Mouse (Mus musculus) liver, embryonic 15.5 days (tissue): ENCODE results near the gene Spns2. TPM values are rescaled to one million over a fixed set of nuclear protein-coding genes. Genes with fewer than 3 reads are reported as not detected.
"Not testable (repeated sequence)": the region's sequence is repeated elsewhere in the genome, so short reads cannot be mapped to it uniquely, and the experiment has no call there.

ENCODE experiments used
- ATAC-seq: fragments of 200-750 bp; cut with Nextera tagmentation; 2 replicates; pipeline ENCODE4 v1.8.0; 2017; ENCODE audit warnings: moderate number of reproducible peaks, mild to moderate bottlenecking, moderate library complexity; ENCODE audit not compliant: insufficient read depth
- H3K27ac ChIP-seq: fragments of 300-500 bp; sonication (generic); replicated peaks from 2 replicates; pipeline ENCODE4 v1.5.1; 2015; ENCODE audit warnings: mild to moderate bottlenecking, inconsistent platforms
- H3K27me3 ChIP-seq: fragments of 300-500 bp; sonication (generic); 2 replicates; pipeline ENCODE4 v1.6.1; 2015; ENCODE audit warnings: mild to moderate bottlenecking, inconsistent platforms
- H3K36me3 ChIP-seq: fragments of 300-500 bp; sonication (generic); replicated peaks from 2 replicates; pipeline ENCODE4 v1.6.1; 2015; ENCODE audit warnings: moderate library complexity, mild to moderate bottlenecking, inconsistent platforms
- H3K4me1 ChIP-seq: fragments of 300-500 bp; sonication (generic); replicated peaks from 2 replicates; pipeline ENCODE4 v1.6.1; 2015; ENCODE audit warnings: inconsistent platforms
- H3K4me2 ChIP-seq: fragments of 300-500 bp; sonication (generic); 2 replicates; pipeline ENCODE4 v1.6.1; 2015; ENCODE audit warnings: moderate library complexity, mild to moderate bottlenecking, inconsistent platforms
- H3K4me3 ChIP-seq: fragments of 300-500 bp; sonication (generic); replicated peaks from 2 replicates; pipeline ENCODE4 v1.5.1; 2015; ENCODE audit warnings: mild to moderate bottlenecking, inconsistent platforms
- H3K9ac ChIP-seq: fragments of 300-500 bp; sonication (generic); 2 replicates; pipeline ENCODE4 v1.6.1; 2015; ENCODE audit warnings: moderate library complexity, mild to moderate bottlenecking, inconsistent platforms
- H3K9me3 ChIP-seq: fragments of 300-500 bp; sonication (generic); replicated peaks from 2 replicates; pipeline ENCODE4 v1.6.1; 2016; ENCODE audit warnings: inconsistent platforms
- WGBS: fragments of 180-500 bp; shearing (Covaris S2); methylation state at CpG from one replicate; pipeline ENCODE4 v1.1.7; 2015; ENCODE audit warnings: mixed read lengths; ENCODE audit not compliant: insufficient replicate concordance; 5-methylcytosine and 5-hydroxymethylcytosine counted together
- polyA plus RNA-seq: library from polyadenylated mRNA; unstranded; fragments of >200 nt; fragmentation: Nextera tagmentation; extraction: Ambion mirVana; gene quantifications from 2 replicates; pipeline ENCODE4 v1.2.1, GENCODE M21; 2015

Spns2 gene
- polyA plus RNA-seq, 1 experiment from 2014 or later = 4.1 TPM

DNA sequence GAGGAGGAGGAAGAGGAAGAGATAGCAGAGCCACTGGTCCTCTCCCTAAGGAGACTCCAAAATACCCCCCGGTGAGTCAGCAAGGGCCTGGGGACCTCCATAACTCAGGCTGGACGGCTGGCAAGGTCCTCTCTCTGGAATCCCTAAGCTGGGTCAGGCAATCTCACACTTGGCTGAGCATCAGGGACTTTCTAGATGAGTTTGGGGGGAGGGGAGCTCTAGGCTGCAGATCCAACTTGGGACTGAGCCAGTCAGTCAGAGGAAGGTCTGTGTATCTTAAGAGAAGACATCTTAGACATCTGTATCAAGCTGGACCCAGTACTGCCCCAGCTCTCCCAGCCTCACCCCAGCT is 54.0 kb downstream of the Spns2 start:
- Histone ChIP-seq H3K4me2 (no peak overlapping the region), H3K9ac (no peak overlapping the region), H3K4me1 (peaks cover 6% of the 10 kb centered on the region; the same call in 1 of the 2 replicates), H3K4me3 (no peak overlapping the region), H3K9me3 (no peaks in the 10 kb centered on the region), H3K27ac (no peak overlapping the region), H3K27me3 (no peaks in the 10 kb centered on the region), H3K36me3 (no peaks in the 10 kb centered on the region)
- WGBS = 39% methylated on average over 2 of the region's 2 CpGs
- ATAC-seq = no peak

DNA sequence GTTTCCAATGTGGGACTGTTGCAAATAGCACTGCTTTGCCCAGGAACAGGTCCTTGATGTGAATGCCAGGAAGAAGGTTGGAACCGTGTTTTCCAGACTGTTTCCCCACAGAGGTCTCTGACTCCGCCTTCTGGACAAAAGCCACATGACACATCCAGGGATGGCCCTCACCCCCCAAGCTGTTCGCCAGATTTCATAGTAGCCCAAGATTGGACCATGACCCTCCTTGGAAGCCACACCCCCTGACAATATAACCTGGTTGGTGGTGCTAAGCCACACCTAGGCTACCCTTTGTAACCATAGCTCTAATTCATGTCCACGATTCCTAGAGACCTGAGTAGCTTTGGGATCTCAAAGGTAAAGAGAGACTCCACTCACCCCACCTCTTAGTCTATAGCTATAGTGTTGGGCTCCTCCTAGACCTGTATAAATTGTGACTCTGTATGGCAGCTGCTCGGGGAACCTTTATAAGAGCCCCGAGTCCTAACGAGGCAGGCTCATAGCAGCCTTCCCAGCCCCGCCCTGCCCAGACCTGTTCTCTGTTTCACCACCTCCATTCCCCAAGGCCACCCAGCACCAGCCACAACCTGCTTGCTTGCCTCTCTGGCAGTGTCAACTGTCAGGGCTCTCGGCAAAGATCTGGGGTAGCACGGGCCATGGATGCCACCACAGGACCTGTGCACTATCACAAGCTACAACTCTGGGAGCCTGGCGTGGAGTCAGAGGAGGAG is 54.6 kb downstream of the Spns2 start, which contains the start of gene Ggt6:
Ggt6 (plus strand) TSS at position 564 of the 731 bp plus-strand sequence.
- Histone ChIP-seq H3K4me1 (peaks cover 4% of the 10 kb centered on the region; the same call in 1 of the 2 replicates), H3K9me3 (no peaks in the 10 kb centered on the region), H3K9ac (no peak within 1 kb of the TSS), H3K36me3 (no peaks in the 10 kb centered on the region), H3K4me3 (no peak within 1 kb of the TSS), H3K4me2 (no peak within 1 kb of the TSS), H3K27ac (no peak within 1 kb of the TSS), H3K27me3 (no peaks in the 10 kb centered on the region)
- ATAC-seq = no peak
- 42% methylated on average over 11 of the region's 11 CpGs for WGBS

DNA sequence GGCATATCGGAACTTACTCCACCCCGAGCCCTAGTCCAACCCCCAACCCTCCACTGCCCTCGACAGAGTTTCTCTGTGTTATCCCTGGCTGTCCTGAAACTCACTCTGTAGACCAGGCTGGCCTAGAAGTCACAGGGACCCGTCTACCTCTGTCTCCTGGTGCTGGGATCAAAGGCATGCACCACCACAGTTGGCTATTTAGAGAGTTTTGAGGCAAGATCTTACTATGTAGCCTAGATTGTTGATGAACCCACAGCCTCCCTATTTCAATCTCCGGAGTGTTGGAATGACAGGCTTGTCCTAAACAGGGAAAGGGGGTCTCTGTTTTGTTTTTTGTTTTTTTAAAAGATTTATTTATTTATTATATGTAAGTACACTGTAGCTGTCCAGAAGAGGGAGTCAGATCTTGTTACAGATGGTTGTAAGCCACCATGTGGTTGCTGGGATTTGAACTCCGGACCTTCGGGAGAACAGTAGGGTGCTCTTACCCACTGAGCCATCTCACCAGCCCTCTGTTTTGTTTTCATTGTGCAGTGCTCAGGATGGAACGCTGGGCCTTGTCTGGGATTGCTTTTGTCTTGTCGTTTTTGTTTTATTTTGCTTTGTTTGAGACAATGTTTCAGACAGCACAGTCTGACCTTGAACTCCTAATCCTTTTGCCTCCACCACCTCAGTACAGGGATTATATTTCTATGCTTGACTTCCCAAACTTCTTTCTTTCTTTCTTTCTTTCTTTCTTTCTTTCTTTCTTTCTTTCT is 59.2 kb downstream of the Spns2 start:
- not testable (repeated sequence) for H3K9me3 ChIP-seq, ATAC-seq, H3K27ac ChIP-seq, H3K36me3 ChIP-seq, H3K4me1 ChIP-seq, H3K4me2 ChIP-seq, H3K27me3 ChIP-seq, H3K4me3 ChIP-seq, H3K9ac ChIP-seq
- 58% methylated on average over 9 of the region's 9 CpGs for WGBS

DNA sequence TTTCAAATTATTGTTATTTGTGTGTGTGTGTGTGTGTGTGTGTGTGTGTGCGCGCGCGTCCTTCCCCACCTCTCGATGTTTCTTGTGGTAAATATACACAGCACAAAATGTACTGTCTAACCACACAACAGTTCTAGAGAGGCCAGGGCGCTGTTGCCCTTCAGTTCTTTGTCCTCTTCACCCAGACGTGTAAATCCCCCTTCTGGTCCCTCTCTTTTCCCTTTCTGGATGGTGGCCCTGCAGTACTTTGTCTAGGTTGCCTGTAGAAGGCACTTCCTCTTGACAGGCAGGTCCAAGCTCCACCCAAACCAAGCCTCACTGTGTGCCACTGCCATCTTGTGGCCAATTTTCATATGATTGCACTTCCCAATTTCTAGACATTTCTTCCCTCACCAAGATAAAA is 60.4 kb downstream of the Spns2 start:
- no peaks in the 10 kb centered on the region for H3K9me3 ChIP-seq
- peak overlapping the region; percentile 53 for H3K27ac ChIP-seq
- no peak; the same call in 1 of the 2 replicates for ATAC-seq
- no peaks in the 10 kb centered on the region for H3K36me3 ChIP-seq
- H3K9ac ChIP-seq = no peak overlapping the region
- WGBS = 37% methylated on average over 7 of the region's 7 CpGs
- H3K4me1 ChIP-seq = peaks cover 4% of the 10 kb centered on the region
- no peaks in the 10 kb centered on the region for H3K27me3 ChIP-seq
- H3K4me2 ChIP-seq = peak overlapping the region; percentile 64
- H3K4me3 ChIP-seq = peak overlapping the region; percentile 39

DNA sequence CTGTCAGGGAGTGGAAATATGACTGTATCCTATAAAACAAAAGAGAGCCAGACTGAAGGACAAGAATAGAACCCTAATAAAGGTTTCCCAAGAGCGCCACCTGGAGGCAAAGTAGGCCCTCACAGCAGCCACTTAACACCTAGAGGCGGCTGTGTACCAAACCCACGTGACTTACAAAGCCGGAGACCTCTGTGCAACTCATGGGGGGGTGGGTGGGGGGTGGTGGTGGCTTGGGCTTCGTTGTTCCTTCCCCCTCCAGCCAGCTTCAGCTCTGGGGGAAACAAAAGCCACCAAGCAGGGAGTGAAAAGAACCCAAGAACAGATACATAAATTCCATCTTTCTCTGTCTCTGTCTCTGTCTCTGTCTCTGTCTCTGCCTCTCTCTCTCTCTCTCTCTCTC is 61.0 kb downstream of the Spns2 start:
- peaks cover 4% of the 10 kb centered on the region for H3K4me1 ChIP-seq
- H3K36me3 ChIP-seq = no peaks in the 10 kb centered on the region
- H3K9me3 ChIP-seq = no peaks in the 10 kb centered on the region
- H3K4me2 ChIP-seq = peak overlapping the region; percentile 64
- H3K27ac ChIP-seq = no peak overlapping the region; the same call in 1 of the 2 replicates
- no peaks in the 10 kb centered on the region for H3K27me3 ChIP-seq
- H3K9ac ChIP-seq = no peak overlapping the region
- no peak overlapping the region for H3K4me3 ChIP-seq
- 2% methylated on average over 5 of the region's 5 CpGs for WGBS
- peak; percentile 60; the same call in 1 of the 2 replicates for ATAC-seq

DNA sequence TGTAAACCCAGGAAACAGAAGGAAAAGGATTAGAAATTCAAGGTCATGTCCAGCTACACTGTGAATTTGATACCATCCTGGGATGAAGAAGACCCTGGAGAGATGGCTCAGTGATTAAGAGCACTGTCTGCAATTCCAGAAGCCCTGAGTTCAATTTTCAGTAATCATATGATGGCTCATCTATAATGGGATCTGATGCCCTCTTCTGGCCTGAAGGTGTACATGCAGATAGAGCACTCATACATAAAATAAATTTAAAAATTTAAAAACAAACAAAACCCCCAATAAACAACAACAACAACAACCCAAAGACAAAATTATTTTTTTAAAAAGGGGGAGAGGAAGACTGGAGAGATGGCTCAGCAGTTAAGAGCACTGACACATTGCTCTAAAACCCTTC is 62.8 kb downstream of the Spns2 start:
- no peak overlapping the region for H3K4me3 ChIP-seq
- H3K4me2 ChIP-seq = no peak overlapping the region
- H3K9ac ChIP-seq = no peak overlapping the region
- no peak for ATAC-seq
- peaks cover 4% of the 10 kb centered on the region for H3K4me1 ChIP-seq
- no peaks in the 10 kb centered on the region for H3K36me3 ChIP-seq
- H3K27ac ChIP-seq = no peak overlapping the region
- H3K27me3 ChIP-seq = no peaks in the 10 kb centered on the region
- no peaks in the 10 kb centered on the region for H3K9me3 ChIP-seq

DNA sequence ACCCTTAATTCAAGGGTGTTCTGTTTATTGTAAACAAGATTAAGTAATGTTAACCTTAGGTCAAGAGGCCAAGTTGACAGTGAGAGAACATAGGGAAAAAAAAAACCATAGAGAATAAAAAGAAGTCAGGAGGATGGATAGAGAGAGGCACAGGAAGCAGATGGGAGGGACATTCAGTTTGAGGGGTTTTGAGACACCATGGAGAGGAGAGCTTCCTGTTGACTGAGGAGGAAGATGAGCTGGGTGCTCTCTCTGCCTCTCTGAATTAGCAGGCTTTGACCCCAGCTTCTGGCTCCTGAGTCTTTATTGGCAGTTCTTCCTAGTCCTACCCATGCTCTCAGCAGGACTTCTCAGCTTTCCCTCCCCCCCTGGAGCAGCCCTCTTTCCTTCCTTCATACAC is 64.5 kb downstream of the Spns2 start:
- ATAC-seq = no peak
- Histone ChIP-seq H3K4me2 (no peak overlapping the region), H3K4me1 (peaks cover 4% of the 10 kb centered on the region), H3K27me3 (no peaks in the 10 kb centered on the region), H3K4me3 (no peak overlapping the region), H3K9ac (no peak overlapping the region), H3K27ac (no peak overlapping the region), H3K9me3 (no peaks in the 10 kb centered on the region), H3K36me3 (no peaks in the 10 kb centered on the region)

DNA sequence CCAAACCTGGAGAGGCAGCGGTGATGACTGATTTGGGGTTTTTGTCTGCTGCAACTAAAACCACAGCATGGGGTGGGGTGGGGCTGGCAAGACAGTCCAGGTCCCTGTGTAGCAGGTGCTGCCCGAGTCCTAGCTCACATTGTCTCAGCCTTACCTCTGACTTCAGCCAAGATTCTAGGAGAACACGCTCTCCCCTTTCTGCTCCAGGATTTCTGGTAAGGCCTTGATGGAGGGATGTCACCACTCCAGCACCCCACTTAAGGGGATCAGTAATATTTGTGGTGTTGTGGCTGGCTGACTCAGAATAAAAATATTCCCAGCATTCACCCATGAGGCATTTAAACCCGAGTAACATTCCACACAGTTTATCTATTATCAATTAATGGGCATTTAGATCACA is 66.0 kb downstream of the Spns2 start:
- Histone ChIP-seq H3K4me2 (no peak overlapping the region), H3K27ac (no peak overlapping the region)
- 52% methylated on average over 4 of the region's 4 CpGs for WGBS

GRCm38 (mm10) chr11:72421518-72422278 is 68.0 kb downstream of the Spns2 start:
- Histone ChIP-seq H3K9ac (no peak overlapping the region), H3K4me1 (peaks cover 2% of the 10 kb centered on the region; the same call in 1 of the 2 replicates), H3K4me2 (no peak overlapping the region), H3K27me3 (0 out of 2 replicates have a peak, but pooled peaks cover 4% of the 10 kb centered on the region), H3K4me3 (no peak overlapping the region), H3K9me3 (no peaks in the 10 kb centered on the region), H3K27ac (no peak overlapping the region), H3K36me3 (no peaks in the 10 kb centered on the region)
- no peak for ATAC-seq
- WGBS = 46% methylated on average over 11 of the region's 11 CpGs

More for the DNA sequence above, 66.0 kb downstream of the Spns2 start:
- H3K4me3 ChIP-seq = no peak overlapping the region
- ATAC-seq = no peak
- H3K4me1 ChIP-seq = no peaks in the 10 kb centered on the region
- H3K9ac ChIP-seq = no peak overlapping the region
- 0 out of 2 replicates have a peak, but pooled peaks cover 4% of the 10 kb centered on the region for H3K27me3 ChIP-seq
- no peaks in the 10 kb centered on the region for H3K9me3 ChIP-seq
- no peaks in the 10 kb centered on the region for H3K36me3 ChIP-seq

DNA sequence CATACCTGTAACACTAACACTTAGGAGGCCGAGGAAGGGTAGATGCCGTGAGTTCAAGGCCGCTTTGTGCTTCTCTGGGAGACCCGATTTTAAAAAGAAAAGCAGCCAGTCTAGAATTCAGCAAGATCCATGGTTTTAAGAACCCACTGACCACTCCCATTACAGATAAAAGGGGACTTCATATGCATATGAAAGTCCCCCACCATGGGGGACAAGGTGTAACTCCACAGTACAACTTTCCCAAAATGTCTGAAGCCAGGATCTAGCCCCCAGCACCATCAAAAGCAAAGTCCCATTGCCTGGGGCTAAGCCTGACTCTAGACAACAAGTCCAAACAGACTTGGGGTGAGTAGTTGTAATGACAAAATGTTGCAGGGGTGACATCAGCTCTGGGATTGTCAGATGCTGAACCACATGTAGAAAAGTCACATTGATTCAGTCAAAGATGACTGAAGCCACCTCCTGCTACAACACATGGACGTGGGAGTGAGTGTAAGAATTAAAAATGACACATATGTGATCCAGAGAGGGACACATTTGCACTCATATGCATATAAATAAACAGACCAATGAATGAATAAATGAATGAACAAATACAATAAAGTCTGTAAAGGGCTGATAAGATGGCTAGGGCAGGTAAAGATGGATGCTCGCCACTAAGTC is 69.1 kb downstream of the Spns2 start:
- Histone ChIP-seq H3K4me2 (no peak overlapping the region), H3K4me1 (peaks cover 12% of the 10 kb centered on the region), H3K9me3 (no peaks in the 10 kb centered on the region), H3K9ac (no peak overlapping the region), H3K27me3 (0 out of 2 replicates have a peak, but pooled peaks cover 4% of the 10 kb centered on the region), H3K27ac (no peak overlapping the region), H3K36me3 (no peaks in the 10 kb centered on the region), H3K4me3 (no peak overlapping the region)
- 68% methylated on average over 6 of the region's 6 CpGs for WGBS
- no peak for ATAC-seq

- no peak for ATAC-seq
- H3K36me3 ChIP-seq = no peaks in the 10 kb centered on the region
- no peak overlapping the region for H3K4me2 ChIP-seq
- H3K27ac ChIP-seq = no peak overlapping the region
- no peak overlapping the region for H3K9ac ChIP-seq
- peaks cover 11% of the 10 kb centered on the region for H3K27me3 ChIP-seq
- peaks cover 25% of the 10 kb centered on the region for H3K4me1 ChIP-seq
- 67% methylated on average over 6 of the region's 6 CpGs for WGBS
- no peak overlapping the region for H3K4me3 ChIP-seq
- H3K9me3 ChIP-seq = no peaks in the 10 kb centered on the region
Measured at GRCm38 (mm10) chr11:72419006-72419405, 70.7 kb downstream of the Spns2 start.
